Mouse (Mus musculus): ENCODE data around the gene Oscar. TPM values are rescaled to one million over a fixed set of nuclear protein-coding genes. Genes with fewer than 3 reads are reported as not detected.

The Oscar gene
- polyA plus RNA-seq, 1 experiment = 0.15 TPM

- Histone ChIP-seq H3K4me1 (ENCODE audit: control insufficient read depth, insufficient read depth, insufficient read length) (no peaks in the 10 kb centered on the region), H3K4me3 (ENCODE audit: extremely low read depth, insufficient read depth, insufficient read length) (peak overlapping the region; percentile 47), H3K27me3 (ENCODE audit: control insufficient read depth, insufficient read depth, low read length) (no peaks in the 10 kb centered on the region), H3K36me3 (ENCODE audit: control insufficient read depth, insufficient read depth, low read length) (no peaks in the 10 kb centered on the region), H3K27ac (ENCODE audit: insufficient read depth, low read length) (peak overlapping the region; percentile 29; the same call in 1 of the 2 replicates)
- TF ChIP-seq CTCF (IDR thresholded peaks at IDR 0.05; ENCODE audit: extremely low read depth, insufficient read depth, insufficient read length, insufficient replicate concordance) = no peak
- no peak for TF ChIP-seq POLR2A (IDR thresholded peaks at IDR 0.05; ENCODE audit: low read depth, low read length)
- 22% methylated on average over 9 of the region's 9 CpGs for WGBS
- peak; percentile 35 to 41 for DNase-seq (ENCODE audit: low read depth in 1 of 2, low spot score in 2 of 2)
These were observed 20.8 kb downstream of the Oscar start for GRCm38 (mm10) chr7:3595146-3595545.

GRCm38 (mm10) chr7:3594686-3595085, 21.3 kb downstream of the Oscar start:
- Histone ChIP-seq H3K4me3 (ENCODE audit: extremely low read depth, insufficient read depth, insufficient read length) (peak overlapping the region; percentile 35; the same call in 1 of the 2 replicates), H3K27ac (ENCODE audit: insufficient read depth, low read length) (no peak overlapping the region), H3K27me3 (ENCODE audit: control insufficient read depth, insufficient read depth, low read length) (no peaks in the 10 kb centered on the region), H3K4me1 (ENCODE audit: control insufficient read depth, insufficient read depth, insufficient read length) (no peaks in the 10 kb centered on the region), H3K36me3 (ENCODE audit: control insufficient read depth, insufficient read depth, low read length) (no peaks in the 10 kb centered on the region)
- WGBS = 11% methylated on average over 5 of the region's 5 CpGs
- TF ChIP-seq CTCF (IDR thresholded peaks at IDR 0.05; ENCODE audit: extremely low read depth, insufficient read depth, insufficient read length, insufficient replicate concordance) (no peak), POLR2A (IDR thresholded peaks at IDR 0.05; ENCODE audit: low read depth, low read length) (no peak)
- no peak for DNase-seq (ENCODE audit: low read depth in 1 of 2, low spot score in 2 of 2)

GRCm38 (mm10) chr7:3593855-3594254, 22.1 kb downstream of the Oscar start:
- Histone ChIP-seq H3K27me3 (ENCODE audit: control insufficient read depth, insufficient read depth, low read length) (no peaks in the 10 kb centered on the region), H3K36me3 (ENCODE audit: control insufficient read depth, insufficient read depth, low read length) (no peaks in the 10 kb centered on the region), H3K4me1 (ENCODE audit: control insufficient read depth, insufficient read depth, insufficient read length) (no peaks in the 10 kb centered on the region), H3K4me3 (ENCODE audit: extremely low read depth, insufficient read depth, insufficient read length) (no peak overlapping the region), H3K27ac (ENCODE audit: insufficient read depth, low read length) (no peak overlapping the region)
- DNase-seq (ENCODE audit: low read depth in 1 of 2, low spot score in 2 of 2) = no peak
- TF ChIP-seq CTCF (IDR thresholded peaks at IDR 0.05; ENCODE audit: extremely low read depth, insufficient read depth, insufficient read length, insufficient replicate concordance) (no peak), POLR2A (IDR thresholded peaks at IDR 0.05; ENCODE audit: low read depth, low read length) (no peak)

- H3K36me3 ChIP-seq (ENCODE audit: control insufficient read depth, insufficient read depth, low read length) = no peaks in the 10 kb centered on the region
- 91% methylated on average over 1 of the region's 1 CpGs for WGBS
- H3K27me3 ChIP-seq (ENCODE audit: control insufficient read depth, insufficient read depth, low read length) = no peaks in the 10 kb centered on the region
- no peak for TF ChIP-seq CTCF (IDR thresholded peaks at IDR 0.05; ENCODE audit: extremely low read depth, insufficient read depth, insufficient read length, insufficient replicate concordance)
- no peak overlapping the region for H3K27ac ChIP-seq (ENCODE audit: insufficient read depth, low read length)
- DNase-seq (ENCODE audit: low read depth in 1 of 2, low spot score in 2 of 2) = no peak
- H3K4me1 ChIP-seq (ENCODE audit: control insufficient read depth, insufficient read depth, insufficient read length) = no peaks in the 10 kb centered on the region
- H3K4me3 ChIP-seq (ENCODE audit: extremely low read depth, insufficient read depth, insufficient read length) = no peak overlapping the region
These were observed 24.4 kb downstream of the Oscar start for GRCm38 (mm10) chr7:3591534-3591933.

GRCm38 (mm10) chr7:3590550-3590949, 25.4 kb downstream of the Oscar start:
- Histone ChIP-seq H3K27ac (ENCODE audit: insufficient read depth, low read length) (no peak overlapping the region), H3K4me3 (ENCODE audit: extremely low read depth, insufficient read depth, insufficient read length) (no peak overlapping the region), H3K36me3 (ENCODE audit: control insufficient read depth, insufficient read depth, low read length) (no peaks in the 10 kb centered on the region), H3K4me1 (ENCODE audit: control insufficient read depth, insufficient read depth, insufficient read length) (no peaks in the 10 kb centered on the region), H3K27me3 (ENCODE audit: control insufficient read depth, insufficient read depth, low read length) (no peaks in the 10 kb centered on the region)
- 68% methylated on average over 3 of the region's 3 CpGs for WGBS
- no peak for DNase-seq (ENCODE audit: low read depth in 1 of 2, low spot score in 2 of 2)
- TF ChIP-seq POLR2A (IDR thresholded peaks at IDR 0.05; ENCODE audit: low read depth, low read length) (no peak), CTCF (IDR thresholded peaks at IDR 0.05; ENCODE audit: extremely low read depth, insufficient read depth, insufficient read length, insufficient replicate concordance) (no peak)

- Histone ChIP-seq H3K27me3 (ENCODE audit: control insufficient read depth, insufficient read depth, low read length) (no peaks in the 10 kb centered on the region), H3K4me1 (ENCODE audit: control insufficient read depth, insufficient read depth, insufficient read length) (no peaks in the 10 kb centered on the region), H3K4me3 (ENCODE audit: extremely low read depth, insufficient read depth, insufficient read length) (no peak overlapping the region), H3K27ac (ENCODE audit: insufficient read depth, low read length) (no peak overlapping the region), H3K36me3 (ENCODE audit: control insufficient read depth, insufficient read depth, low read length) (no peaks in the 10 kb centered on the region)
- no peak for DNase-seq (ENCODE audit: low read depth in 1 of 2, low spot score in 2 of 2)
- TF ChIP-seq POLR2A (IDR thresholded peaks at IDR 0.05; ENCODE audit: low read depth, low read length) = no peak
- no peak for TF ChIP-seq CTCF (IDR thresholded peaks at IDR 0.05; ENCODE audit: extremely low read depth, insufficient read depth, insufficient read length, insufficient replicate concordance)
- WGBS = 94% methylated on average over 1 of the region's 1 CpGs
These were observed 28.7 kb downstream of the Oscar start for GRCm38 (mm10) chr7:3587292-3587691.

- H3K36me3 ChIP-seq (ENCODE audit: control insufficient read depth, insufficient read depth, low read length) = no peaks in the 10 kb centered on the region
- H3K27me3 ChIP-seq (ENCODE audit: control insufficient read depth, insufficient read depth, low read length) = no peaks in the 10 kb centered on the region
- H3K27ac ChIP-seq (ENCODE audit: insufficient read depth, low read length) = no peak overlapping the region
- WGBS = 32% methylated on average over 5 of the region's 5 CpGs
- no peak for DNase-seq (ENCODE audit: low read depth in 1 of 2, low spot score in 2 of 2)
- no peaks in the 10 kb centered on the region for H3K4me1 ChIP-seq (ENCODE audit: control insufficient read depth, insufficient read depth, insufficient read length)
- no peak overlapping the region for H3K4me3 ChIP-seq (ENCODE audit: extremely low read depth, insufficient read depth, insufficient read length)
- TF ChIP-seq POLR2A (IDR thresholded peaks at IDR 0.05; ENCODE audit: low read depth, low read length) (no peak), CTCF (IDR thresholded peaks at IDR 0.05; ENCODE audit: extremely low read depth, insufficient read depth, insufficient read length, insufficient replicate concordance) (no peak)
These were observed 29.7 kb downstream of the Oscar start for GRCm38 (mm10) chr7:3586255-3586654.

Data from spleen, adult 2 months (tissue).